Mouse (Mus musculus): ENCODE measurements around the gene A030005L19Rik.
"Not testable (repeated sequence)": the region's sequence is repeated elsewhere in the genome, so short reads cannot be mapped to it uniquely, and the experiment has no call there.

Gene A030005L19Rik

GRCm38 (mm10) chr1:82913025-82913424, at the start of gene A030005L19Rik:
Gene A030005L19Rik (plus strand): TSS chr1:82913325.
- DNase-seq (ENCODE audit: low read depth) = no peak

- DNase-seq (ENCODE audit: low read depth) = no peak
Measured at GRCm38 (mm10) chr1:82870202-82870601, 42.9 kb upstream of the A030005L19Rik start.

- no peak for DNase-seq (ENCODE audit: low read depth)
Measured at GRCm38 (mm10) chr1:82879172-82879571, 34.0 kb upstream of the A030005L19Rik start.

- DNase-seq (ENCODE audit: low read depth) = no peak
Measured at GRCm38 (mm10) chr1:82880196-82880595, 32.9 kb upstream of the A030005L19Rik start.

GRCm38 (mm10) chr1:82893269-82893668, 19.9 kb upstream of the A030005L19Rik start:
- no peak for DNase-seq (ENCODE audit: low read depth)

- no peak for DNase-seq (ENCODE audit: low read depth)
Measured at GRCm38 (mm10) chr1:82900567-82900966, 12.6 kb upstream of the A030005L19Rik start.

- DNase-seq (ENCODE audit: low read depth) = no peak
Measured at GRCm38 (mm10) chr1:82901201-82901600, 11.9 kb upstream of the A030005L19Rik start.

- no peak for DNase-seq (ENCODE audit: low read depth)
Measured at GRCm38 (mm10) chr1:82905886-82906285, 7.2 kb upstream of the A030005L19Rik start.

- DNase-seq (ENCODE audit: low read depth) = not testable (repeated sequence)
Measured at GRCm38 (mm10) chr1:82913434-82913833, 309 bp downstream of the A030005L19Rik start.

- no peak for DNase-seq (ENCODE audit: low read depth)
Measured at GRCm38 (mm10) chr1:82924650-82925049, 11.5 kb downstream of the A030005L19Rik start, which contains the start of gene A030014E15Rik. Gene A030014E15Rik (plus strand): TSS chr1:82924917.

- not testable (repeated sequence) for DNase-seq (ENCODE audit: low read depth)
Measured at GRCm38 (mm10) chr1:82930558-82930957, 17.4 kb downstream of the A030005L19Rik start.

- DNase-seq (ENCODE audit: low read depth) = not testable (repeated sequence)
Measured at GRCm38 (mm10) chr1:82931326-82931725, 18.2 kb downstream of the A030005L19Rik start, which contains the start of gene Gm6217. Gene Gm6217 (minus strand): TSS chr1:82931399.

- no peak for DNase-seq (ENCODE audit: low read depth)
Measured at GRCm38 (mm10) chr1:82938666-82939065, 25.5 kb downstream of the A030005L19Rik start.

- not testable (repeated sequence) for DNase-seq (ENCODE audit: low read depth)
Measured at GRCm38 (mm10) chr1:82942505-82942904, 29.4 kb downstream of the A030005L19Rik start.

GRCm38 (mm10) chr1:82943295-82943694, 30.2 kb downstream of the A030005L19Rik start, which contains the start of gene A030003K21Rik:
Gene A030003K21Rik (minus strand): TSS chr1:82943388.
- not testable (repeated sequence) for DNase-seq (ENCODE audit: low read depth)

- DNase-seq (ENCODE audit: low read depth) = not testable (repeated sequence)
Measured at GRCm38 (mm10) chr1:82946029-82946428, 32.9 kb downstream of the A030005L19Rik start.

GRCm38 (mm10) chr1:82948601-82949000, 35.5 kb downstream of the A030005L19Rik start:
- DNase-seq (ENCODE audit: low read depth) = no peak

GRCm38 (mm10) chr1:82955913-82956312, 42.8 kb downstream of the A030005L19Rik start, which contains the start of gene Gm7544:
Gene Gm7544 (minus strand): TSS chr1:82956013.
- not testable (repeated sequence) for DNase-seq (ENCODE audit: low read depth)

- DNase-seq (ENCODE audit: low read depth) = no peak
Measured at GRCm38 (mm10) chr1:82959870-82960385, 46.8 kb downstream of the A030005L19Rik start, which contains the start of gene Gm47955. Gene Gm47955 (plus strand): TSS chr1:82960286.

Data from c-Kit-positive CD71-negative TER-119-negative erythroid progenitor cells, embryonic 14.5 days (primary cell).